Mouse (Mus musculus) embryo, embryonic 9.5 days (tissue): ENCODE data around the gene Ric8a.
A peak's percentile ranks its signal among the peaks of the same experiment; 100 is the strongest.

Experiments
- DNase-seq: peaks from one replicate; pipeline ENCODE4 v3.0.0-alpha.2; 2017; ENCODE audit errors: extremely low spot score

Ric8a gene

DNA sequence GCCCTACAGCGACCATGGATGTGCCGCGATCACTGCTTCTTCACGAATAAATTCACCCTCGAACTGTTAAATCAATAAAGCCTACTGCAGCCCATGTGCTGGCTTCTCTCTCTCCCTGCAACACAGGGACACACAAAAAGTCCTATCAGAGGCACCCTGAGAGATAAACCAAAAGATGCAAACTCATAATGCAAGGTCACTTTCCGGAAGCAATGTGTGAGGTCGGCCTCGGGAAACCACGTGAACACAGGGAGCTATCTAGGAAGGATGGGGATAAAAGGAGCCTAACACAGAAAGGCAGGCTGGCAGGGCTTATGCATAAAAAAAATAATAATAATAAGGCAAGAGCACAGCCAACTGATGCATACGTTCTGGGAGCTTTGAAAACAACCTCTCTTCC lies 10.1 kb upstream of the Ric8a start:
- no peak for DNase-seq

DNA sequence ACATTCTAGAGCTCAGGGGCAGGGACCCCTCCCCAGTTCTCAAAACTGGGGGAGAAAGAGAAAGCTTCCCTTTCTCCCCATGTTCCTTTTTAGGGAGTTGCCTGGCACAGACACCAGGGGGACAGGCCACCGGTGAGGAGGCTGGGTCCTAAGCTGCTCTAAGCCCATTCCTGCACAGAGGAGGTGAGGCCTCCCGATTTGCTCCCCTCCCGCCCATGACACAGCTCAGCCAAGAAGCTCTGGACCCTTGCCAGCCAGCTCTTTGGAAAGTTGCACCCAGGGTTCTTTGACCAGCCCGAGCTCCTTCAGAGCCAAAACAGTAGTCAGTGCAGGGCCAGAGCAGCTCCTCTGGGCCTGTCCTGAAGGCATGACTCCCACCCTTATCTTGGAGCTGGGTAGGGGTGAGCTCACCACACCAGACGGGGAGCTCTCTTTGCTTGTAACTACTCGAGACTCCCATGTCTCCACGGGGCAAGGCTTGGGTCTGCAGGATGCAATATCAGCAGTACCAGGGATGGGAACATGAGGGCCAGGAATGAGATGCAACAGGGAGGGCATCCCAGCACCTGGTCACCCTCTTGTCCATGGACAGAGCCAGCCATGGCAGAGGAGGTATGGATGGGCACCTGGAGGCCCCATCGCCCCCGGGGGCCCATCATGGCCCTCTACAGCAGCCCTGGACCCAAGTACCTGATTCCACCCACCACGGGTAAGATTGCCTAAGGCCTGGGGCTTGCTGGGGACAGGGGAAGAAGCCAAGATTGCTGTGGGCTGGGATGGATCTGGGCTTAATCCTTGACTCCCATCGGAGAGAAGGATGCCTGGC lies 8.8 kb upstream of the Ric8a start, which contains the start of gene Odf3:
Gene Odf3 (plus strand): TSS at position 51 of the 826 bp plus-strand sequence.
- DNase-seq, result no peak

DNA sequence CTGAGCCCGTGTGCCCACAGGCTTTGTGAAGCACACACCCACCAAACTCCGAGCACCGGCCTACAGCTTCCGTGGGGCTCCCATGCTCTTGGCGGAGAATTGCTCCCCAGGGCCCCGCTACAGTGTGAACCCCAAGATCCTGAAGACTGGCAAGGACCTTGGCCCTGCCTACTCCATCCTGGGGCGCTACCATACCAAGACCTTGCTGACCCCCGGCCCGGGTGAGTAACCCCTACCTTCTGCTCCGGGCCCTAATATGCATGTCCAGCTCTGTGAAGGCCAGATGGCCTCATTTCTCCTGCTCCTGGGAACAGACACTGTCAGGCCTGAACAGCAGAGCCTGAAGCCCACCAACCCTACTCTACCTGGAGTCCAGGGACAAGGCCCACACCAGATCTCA lies 8.2 kb upstream of the Ric8a start:
- no peak for DNase-seq

DNA sequence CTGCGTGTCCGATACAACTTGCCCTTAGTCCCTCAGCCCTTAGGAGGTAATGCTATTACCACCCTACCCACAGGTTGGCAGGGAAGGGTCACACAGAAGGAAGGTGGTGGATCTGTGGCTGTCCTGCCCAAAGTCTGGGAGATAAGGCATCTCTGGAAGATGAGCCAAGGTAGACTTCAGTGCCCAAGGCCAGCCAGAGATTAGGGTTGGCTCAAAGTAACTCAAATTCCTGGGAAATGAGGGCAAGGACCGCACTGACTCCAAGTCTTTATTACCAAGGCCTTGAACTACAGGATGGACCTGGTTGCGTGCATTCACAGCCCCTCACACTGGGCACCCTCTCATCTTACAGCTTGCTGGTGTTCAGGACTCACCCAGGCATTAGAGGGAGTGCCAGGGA lies 4.8 kb upstream of the Ric8a start:
- no peak for DNase-seq

DNA sequence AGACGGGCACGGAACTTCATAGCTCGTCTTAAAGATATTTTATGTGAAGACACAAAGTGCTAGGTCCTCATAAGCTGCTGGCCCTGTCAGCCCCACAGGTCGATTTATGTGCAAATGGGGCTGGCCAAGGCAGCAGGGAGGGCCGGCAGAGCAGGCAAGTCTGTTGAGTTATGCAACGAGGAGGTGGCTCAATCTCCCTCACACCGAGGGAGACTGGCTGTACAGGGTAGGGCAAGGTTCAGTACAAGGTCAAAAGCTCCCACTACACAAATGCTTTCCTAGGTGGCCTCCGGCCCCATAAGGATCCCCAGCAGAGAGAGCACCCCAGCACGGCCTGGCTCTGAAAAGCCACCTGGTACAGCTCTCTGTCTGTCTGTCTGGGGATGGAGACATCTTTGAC lies 3.4 kb upstream of the Ric8a start:
- DNase-seq, result no peak

DNA sequence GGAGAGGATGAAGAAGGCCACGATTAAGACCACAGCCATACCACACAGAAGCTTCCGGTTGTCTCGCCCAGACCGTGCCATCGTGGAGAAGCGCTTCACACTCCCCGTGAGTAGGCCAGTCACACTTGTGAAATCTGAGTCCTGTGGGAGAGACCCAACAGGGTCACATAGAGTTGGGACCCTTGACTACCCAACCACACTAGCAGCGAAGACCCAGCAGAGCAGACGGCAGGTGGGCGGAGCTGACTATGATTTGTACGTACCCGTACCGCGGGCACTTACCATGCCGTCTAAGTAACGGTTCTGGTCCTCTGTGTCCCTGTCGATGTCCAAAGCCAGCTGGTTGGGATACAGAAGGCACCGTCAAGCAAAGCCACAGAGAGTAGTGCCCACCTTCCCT lies 2.3 kb upstream of the Ric8a start:
- no peak for DNase-seq

DNA sequence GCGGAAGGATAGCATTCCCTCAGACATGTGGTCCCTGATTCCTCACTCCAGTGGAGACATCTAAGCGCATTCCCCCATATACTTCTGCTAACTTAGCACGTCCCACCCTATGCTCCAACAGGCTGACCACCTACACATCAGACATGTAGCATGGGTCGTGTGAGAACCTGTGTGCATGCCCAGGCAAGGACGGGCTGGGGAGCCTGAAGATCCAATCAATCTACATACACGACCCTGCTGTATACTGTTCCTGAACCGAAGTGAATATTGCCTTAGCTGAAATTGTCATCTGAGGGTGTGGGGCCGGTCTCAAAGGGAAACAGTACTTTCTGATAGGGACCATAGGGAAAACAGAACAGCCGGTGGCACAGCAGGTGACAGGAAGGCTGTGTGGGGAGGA lies 1.6 kb upstream of the Ric8a start:
- DNase-seq, result no peak

DNA sequence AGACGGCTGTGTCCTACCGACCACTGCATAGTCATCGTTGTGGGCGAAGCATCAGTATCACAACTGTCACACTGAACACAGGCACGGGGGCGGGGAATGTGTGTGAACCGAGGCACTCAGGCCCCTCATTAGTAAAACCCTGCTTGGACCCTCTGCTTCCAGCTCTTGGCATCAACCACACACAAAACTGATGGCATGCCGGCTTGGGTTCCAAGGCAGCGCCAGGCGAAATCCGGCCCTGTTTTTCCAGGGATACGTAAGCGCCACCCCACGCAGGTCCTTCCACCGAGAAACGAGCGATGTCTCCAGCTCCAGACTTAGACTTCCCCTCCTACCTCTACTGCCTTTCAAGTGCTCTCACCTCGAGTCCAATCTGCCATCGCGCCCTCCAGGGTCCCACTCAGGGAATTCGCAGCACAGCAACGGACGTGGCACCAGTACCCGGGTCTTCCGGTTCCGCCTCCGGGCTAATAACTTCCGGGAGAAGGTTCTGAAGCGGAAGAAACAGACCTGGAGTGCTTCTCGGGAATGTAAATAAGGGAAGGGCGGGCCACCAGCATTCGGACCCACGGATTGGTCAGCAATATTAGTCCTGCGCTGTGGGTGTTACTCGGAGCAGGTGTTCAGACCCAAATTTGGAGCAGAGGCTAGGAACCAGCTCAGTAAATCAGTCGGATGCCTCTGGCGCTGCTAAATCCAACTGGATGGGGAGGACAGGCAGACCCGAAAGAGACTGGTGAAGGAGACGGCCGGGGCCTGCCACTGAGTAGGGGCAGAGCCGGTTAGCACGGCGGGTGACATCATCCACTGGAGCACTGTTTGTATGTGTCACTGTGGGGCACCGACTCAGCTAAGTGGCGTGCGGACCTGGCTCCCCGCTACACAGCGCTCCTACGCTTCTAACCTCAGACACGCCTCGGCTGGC lies 635 bp upstream of the Ric8a start, which contains the start of gene Gm45785:
Gene Gm45785 (minus strand): TSS at position 472 of the 925 bp plus-strand sequence.
- peak; percentile 84 for DNase-seq

DNA sequence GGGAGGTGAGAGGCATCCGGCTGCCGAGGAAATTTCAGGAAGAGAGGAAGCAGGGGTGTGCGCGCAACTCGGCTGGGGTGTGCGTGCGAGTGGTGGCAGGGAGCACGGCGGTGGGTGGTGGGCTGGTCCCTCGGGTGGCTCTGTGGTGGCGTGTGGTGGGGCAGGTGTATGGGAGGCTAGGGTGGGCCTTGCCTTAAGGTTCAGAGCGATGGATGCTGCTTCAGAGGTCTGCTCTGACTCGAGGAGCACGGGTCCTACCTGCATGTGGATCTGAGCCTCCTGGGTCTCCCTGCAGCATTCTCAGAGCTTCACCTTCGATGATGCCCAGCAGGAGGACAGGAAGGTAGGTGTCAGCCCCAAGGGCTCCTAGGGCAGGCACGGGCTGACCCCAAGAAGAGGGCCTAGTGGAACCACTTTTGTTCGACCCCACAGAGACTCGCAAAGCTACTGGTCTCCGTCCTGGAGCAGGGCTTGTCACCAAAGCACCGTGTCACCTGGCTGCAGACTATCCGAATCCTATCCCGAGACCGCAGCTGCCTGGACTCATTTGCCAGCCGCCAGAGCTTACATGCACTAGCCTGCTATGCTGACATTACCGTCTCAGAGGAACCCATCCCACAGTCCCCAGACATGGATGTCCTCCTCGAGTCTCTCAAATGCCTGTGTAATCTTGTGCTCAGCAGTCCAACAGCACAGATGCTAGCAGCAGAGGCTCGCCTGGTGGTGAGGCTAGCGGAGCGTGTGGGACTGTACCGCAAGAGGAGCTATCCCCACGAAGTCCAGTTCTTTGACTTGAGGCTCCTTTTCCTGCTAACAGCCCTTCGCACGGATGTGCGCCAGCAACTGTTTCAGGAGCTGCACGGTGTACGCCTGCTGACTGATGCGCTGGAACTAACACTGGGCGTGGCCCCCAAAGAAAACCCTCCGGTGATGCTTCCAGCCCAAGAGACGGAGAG lies 1.1 kb downstream of the Ric8a start, which contains the start of gene Bet1l:
Gene Bet1l (minus strand): TSS at position 28 of the 956 bp plus-strand sequence.
- DNase-seq, result no peak

DNA sequence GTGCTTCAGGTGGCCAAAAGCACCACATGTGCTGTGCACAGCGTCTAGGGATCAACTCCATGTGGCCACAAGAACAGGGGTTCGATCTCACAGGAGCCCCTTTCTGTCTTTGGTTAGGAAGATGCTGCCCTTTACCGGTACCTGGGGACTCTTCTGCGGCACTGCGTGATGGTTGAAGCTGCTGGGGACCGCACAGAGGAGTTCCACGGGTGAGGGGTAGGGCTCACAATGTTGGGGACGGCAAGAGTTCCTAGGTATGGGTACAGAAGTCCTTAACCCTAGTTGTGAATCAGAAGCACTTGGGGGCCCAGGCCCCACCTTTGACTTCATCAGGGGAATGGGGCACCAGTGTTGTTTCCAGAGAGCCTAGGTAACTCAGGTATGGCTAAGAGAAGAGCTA lies 2.0 kb downstream of the Ric8a start:
- DNase-seq, result no peak

DNA sequence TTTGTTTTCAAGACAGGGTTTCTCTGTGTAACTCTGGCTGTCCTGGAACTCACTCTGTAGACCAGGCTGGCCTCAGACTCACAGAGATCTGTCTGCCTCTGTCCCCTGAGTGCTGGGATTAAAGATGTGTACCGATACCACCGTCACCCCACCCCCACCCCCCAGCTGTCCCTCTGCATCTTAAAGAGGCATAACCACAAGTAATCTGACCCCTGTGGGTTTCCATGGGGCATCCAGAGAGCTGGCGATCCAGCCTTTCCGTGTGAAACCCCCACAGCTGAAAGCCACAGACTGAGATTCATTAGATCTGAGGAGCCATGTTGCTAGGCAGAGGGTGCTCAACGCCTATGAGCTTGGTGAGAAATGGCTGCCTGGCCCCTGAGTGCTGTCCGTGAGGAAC lies 3.2 kb downstream of the Ric8a start:
- DNase-seq, result no peak

DNA sequence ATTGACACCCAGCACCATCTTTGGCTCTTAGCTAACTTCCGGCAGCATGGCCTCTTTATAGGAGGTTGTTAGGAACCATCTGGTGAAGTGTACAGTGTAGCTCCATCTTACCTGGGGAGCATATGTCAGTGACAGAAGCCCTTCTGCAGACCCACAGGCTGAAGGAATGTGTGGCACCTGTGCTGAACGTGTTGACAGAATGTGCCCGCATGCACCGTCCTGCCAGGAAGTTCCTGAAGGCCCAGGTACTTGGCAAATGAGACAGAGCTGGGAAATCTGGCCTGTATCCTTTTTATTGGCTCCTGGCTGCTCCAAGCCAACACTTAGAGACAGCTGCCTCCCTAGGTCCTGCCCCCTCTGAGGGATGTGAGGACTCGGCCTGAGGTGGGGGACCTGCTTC lies 4.0 kb downstream of the Ric8a start:
- no peak for DNase-seq

DNA sequence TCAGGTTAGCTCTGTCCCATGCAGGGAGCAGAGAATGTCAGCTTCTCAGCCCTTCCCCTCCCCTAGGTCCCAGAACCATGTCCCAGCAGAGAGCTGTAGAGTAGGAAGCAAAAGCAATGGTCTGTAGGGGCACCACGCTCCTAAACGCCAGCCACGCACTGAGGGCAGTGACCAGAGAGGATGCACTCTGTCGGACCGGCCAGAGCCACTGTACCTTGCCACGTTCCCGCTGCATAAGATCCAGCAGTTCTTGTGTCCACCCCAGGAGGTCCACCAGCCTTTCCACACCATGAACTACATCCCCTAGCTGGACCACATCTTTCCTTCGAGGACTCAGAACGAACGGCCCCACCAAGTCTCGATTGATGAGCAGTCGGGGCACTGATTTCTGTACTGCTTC lies 8.0 kb downstream of the Ric8a start:
- DNase-seq, result no peak

DNA sequence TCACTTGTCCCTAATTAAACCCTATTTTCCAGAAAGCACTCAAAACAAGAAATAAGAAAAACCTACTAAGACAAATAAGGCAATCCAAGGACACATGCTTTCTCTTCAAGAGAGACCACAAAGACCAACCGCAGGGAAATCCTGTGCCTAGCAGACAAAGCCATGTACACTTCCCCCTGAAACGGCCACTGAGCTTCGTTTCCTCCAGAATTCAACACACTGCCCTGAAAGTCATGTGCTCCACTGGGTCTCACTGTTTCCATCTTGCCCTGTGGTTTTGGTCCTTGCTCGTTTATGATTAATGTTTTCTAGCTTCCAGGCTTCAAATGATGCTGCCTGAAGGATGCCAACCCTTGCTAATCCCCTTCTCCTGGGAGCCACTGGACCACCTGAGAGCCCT lies 17.5 kb downstream of the Ric8a start:
- no peak for DNase-seq

DNA sequence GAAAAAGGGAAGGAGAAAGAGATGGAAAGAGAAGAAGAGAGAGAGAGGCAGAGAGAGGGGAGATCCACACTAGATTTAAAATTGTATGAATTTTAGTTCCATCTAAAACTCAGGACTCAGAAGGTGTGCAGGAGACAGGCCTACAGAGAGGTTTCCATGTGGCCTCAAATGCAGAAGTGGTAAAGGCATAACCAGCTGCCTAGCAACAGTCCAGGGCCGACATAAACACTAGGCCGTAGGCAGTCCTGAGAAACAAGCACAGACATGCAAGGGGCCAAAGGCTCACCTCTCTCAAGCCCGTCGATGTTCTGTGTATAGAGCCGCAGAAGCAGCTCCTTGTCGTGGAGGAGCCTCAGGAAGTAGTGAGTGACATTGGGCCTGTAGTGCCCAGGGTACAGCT lies 20.6 kb downstream of the Ric8a start:
- DNase-seq, result no peak

DNA sequence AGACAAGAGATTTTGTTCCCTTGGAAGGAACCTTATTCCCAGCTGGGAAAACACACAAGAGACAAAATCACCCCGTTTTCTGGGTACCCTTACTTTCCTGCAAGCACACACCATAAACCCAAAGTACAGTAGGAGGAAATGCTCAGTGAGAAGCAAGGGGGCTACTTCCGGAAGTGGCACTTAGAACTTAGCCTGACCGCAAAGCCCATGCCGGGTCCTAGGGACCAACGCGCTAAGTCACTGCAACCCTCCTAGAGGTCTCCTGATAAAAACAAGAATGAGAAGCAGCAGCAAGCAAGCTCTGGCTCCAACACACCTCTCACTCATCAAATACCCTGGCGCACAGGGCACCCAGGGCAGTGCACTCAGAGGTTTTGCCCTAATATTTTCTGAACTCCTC lies 22.6 kb downstream of the Ric8a start:
- no peak for DNase-seq

DNA sequence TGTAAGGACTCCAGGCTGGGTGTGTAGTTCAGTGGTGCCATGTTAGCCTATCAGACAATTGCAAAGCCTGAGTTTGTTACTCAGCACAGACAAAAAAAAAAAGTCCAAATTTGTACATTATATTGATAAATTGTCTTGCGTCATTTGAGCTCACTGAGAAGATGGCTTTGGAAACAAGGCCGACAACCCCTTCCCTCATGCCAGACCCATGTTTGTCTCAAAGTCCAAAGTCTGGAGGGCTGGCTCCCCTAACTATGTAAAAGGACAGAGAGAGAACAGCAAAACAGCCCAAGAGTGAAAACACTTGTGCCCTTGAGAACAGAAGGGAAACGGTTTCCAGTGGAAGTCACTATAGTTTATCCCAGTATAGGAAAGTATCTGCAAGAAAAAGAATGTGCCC lies 23.7 kb downstream of the Ric8a start:
- no peak for DNase-seq

DNA sequence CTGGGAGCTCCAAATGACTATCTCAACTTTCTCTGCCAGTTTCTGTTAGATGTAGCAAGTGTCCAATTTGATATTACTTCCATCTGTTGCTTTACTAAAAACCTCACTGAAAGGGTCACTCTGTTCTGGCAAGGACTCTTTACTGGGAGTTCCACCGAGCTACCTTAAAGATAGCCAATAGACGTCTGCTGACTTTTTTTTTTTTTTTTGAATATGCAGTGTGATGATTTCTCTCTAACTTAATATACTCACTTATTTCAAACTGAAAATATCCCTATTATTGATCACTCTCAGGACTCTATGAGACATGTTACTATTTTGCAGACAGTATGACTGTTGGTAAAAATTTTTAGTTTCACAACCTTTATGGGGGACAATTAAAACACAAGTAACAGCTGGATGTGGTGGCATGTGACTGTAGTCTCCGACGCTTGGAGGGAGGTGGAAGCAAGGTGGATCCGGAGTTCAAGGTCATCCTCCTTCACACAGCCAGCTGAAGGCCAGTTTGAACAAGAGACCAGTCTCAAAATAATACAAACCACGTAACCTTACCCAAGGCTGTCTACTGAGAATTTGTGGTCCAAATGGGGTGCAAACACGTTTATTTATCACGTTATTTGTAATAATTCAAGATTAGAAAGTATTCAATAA lies 24.2 kb downstream of the Ric8a start:
- no peak for DNase-seq

DNA sequence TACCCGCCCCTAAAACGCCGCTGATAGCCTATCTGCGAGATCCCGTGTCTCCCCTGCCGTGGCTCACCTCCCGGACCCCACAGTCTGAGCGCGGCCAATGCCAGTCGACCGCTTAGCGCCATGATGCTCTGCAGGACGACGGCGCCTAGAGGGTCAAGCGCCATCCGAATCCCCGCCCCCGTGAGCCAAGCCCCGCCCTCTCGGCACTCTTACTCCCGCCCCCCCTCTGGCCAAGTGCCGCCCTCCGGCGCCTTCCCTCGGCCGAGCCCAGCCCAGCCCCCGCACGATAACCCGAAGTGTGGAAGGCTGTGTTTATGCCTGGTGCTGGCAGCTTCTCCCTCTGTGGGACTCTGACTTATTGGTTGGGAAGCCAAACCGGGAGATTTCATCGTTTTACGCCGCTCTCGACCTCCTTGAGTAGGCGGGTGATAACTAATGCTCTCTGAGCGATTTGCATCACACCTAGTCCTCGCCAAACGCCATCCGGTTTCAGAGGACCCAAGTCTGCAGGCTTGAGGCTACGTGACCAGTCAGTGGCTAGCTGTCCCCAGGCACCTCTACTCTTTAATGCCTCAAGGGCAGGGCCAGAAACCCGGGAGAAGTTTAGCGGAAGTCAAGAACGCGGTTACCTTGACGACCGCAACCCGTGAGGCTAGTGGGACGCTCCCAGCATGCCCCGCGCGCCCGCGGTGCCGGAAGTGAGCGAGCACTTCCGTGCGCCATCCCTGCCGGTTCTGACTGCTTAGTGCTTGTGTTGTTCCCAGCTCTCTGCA lies 25.1 kb downstream of the Ric8a start, which contains the start of the genes Psmd13 and Sirt3:
Gene Psmd13 (plus strand): TSS at position 273 of the 773 bp plus-strand sequence.
Gene Sirt3 (minus strand): TSS at position 614 of the 773 bp plus-strand sequence.
- DNase-seq, result peak; percentile 91

DNA sequence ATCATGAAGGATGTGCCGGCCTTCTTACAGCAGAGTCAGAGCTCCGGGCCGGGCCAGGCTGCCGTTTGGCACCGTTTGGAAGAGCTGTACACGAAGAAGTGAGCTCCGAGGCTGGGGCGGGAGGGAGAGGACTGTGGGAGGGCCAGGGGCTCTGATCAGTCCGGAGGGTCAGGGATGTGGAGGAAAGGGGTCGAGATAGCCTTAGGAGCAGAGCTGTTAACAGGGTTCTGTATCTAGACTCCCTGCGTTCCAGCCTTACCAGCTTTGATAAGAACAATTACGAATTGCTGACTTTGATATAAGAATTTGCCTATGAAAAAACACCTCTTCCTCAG lies 25.7 kb downstream of the Ric8a start:
- no peak for DNase-seq
